Mouse (Mus musculus) myocyte (in vitro differentiated cells): Measurements from ENCODE around the gene Pcdh7.

Experiments
- POLR2A ChIP-seq: IDR thresholded peaks from one replicate; pipeline ENCODE4 v1.6.1; 2011; ENCODE audit warnings: low read depth, mild to moderate bottlenecking, control low read depth, moderate library complexity; ENCODE audit not compliant: insufficient read length
- TCF12 ChIP-seq: IDR thresholded peaks from one replicate; pipeline ENCODE4 v1.6.1; 2011; ENCODE audit warnings: mild to moderate bottlenecking, control low read depth; ENCODE audit not compliant: poor library complexity, insufficient read depth, severe bottlenecking

DNA sequence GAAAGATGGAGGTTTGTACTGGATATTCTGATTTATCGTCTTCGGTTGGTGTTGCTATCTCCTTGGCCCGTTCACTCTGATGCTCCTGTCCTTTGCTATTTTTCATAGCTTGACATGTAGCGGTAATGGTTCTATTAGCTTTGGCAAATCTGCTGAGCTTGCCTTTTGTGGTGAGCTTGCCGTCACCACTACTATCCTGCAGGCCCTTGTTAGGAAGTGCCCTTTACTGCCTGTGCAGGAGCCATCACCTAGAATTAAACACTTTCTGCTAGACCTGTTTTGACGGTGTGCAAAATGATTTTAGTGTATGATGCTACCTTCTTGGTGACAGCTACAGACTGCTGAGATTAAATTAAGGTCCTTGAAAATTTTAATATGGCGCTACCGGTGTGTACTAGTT lies 103.3 kb downstream of the Pcdh7 start:
- TF ChIP-seq POLR2A (no peak), TCF12 (no peak)
